Mouse (Mus musculus) heart, embryonic 12.5 days (tissue): ENCODE measurements at regions not wholly inside any gene's neighbourhood (a gene's known extent, or its start where the extent isn't known, plus 50 kb on each side); places are given as distances from the start of the nearest gene placed in this dataset.

ENCODE experiments used
- ATAC-seq: fragments of 200-750 bp; cut with Nextera tagmentation; 2 replicates; pipeline ENCODE4 v1.8.0; 2017; ENCODE audit warnings: moderate TSS enrichment, moderate library complexity; ENCODE audit not compliant: insufficient number of reproducible peaks, low FRiP score
- H3K27ac ChIP-seq: fragments of 300-500 bp; sonication (generic); 2 replicates; pipeline ENCODE4 v1.5.1; 2016; ENCODE audit warnings: mild to moderate bottlenecking, moderate library complexity; ENCODE audit not compliant: poor library complexity, severe bottlenecking
- H3K27me3 ChIP-seq: fragments of 300-500 bp; sonication (generic); replicated peaks from 2 replicates; pipeline ENCODE4 v1.6.1; 2016; ENCODE audit warnings: mild to moderate bottlenecking, moderate library complexity
- H3K36me3 ChIP-seq: fragments of 300-500 bp; sonication (generic); 2 replicates; pipeline ENCODE4 v1.6.1; 2016; ENCODE audit warnings: mild to moderate bottlenecking, moderate library complexity
- H3K4me1 ChIP-seq: fragments of 300-500 bp; sonication (generic); replicated peaks from 2 replicates; pipeline ENCODE4 v1.6.1; 2016; ENCODE audit warnings: mild to moderate bottlenecking
- H3K4me2 ChIP-seq: fragments of 300-500 bp; sonication (generic); 2 replicates; pipeline ENCODE4 v1.6.1; 2016; ENCODE audit warnings: mild to moderate bottlenecking, moderate library complexity
- H3K4me3 ChIP-seq: fragments of 300-500 bp; sonication (generic); 2 replicates; pipeline ENCODE4 v1.5.1; 2016; ENCODE audit warnings: mild to moderate bottlenecking
- H3K9ac ChIP-seq: fragments of 300-500 bp; sonication (generic); 2 replicates; pipeline ENCODE4 v1.6.1; 2016; ENCODE audit warnings: mild to moderate bottlenecking, moderate library complexity
- H3K9me3 ChIP-seq: fragments of 300-500 bp; sonication (generic); replicated peaks from 2 replicates; pipeline ENCODE4 v1.6.1; 2016; ENCODE audit warnings: mild to moderate bottlenecking, moderate library complexity
- WGBS: fragments of 180-500 bp; shearing (Covaris S2); methylation state at CpG from one replicate; pipeline ENCODE4 v1.1.7; 2016; 5-methylcytosine and 5-hydroxymethylcytosine counted together

GRCm38 (mm10) chr5:47431599-47432328, 551.2 kb upstream of the Slit2 start:
- no peak overlapping the region for H3K4me3 ChIP-seq
- WGBS, result 38% methylated on average over 5 of the region's 5 CpGs
- H3K27me3 ChIP-seq, result no peaks in the 10 kb centered on the region
- no peaks in the 10 kb centered on the region for H3K36me3 ChIP-seq
- no peaks in the 10 kb centered on the region for H3K9me3 ChIP-seq
- no peak overlapping the region for H3K27ac ChIP-seq
- H3K4me1 ChIP-seq, result 0 out of 2 replicates have a peak, but pooled peaks cover 2% of the 10 kb centered on the region
- no peak for ATAC-seq
- H3K9ac ChIP-seq, result no peak overlapping the region
- H3K4me2 ChIP-seq, result no peak overlapping the region

GRCm38 (mm10) chr5:47436455-47436854, 546.5 kb upstream of the Slit2 start:
- ATAC-seq, result no peak
- WGBS, result 58% methylated on average over 3 of the region's 3 CpGs
- H3K27ac ChIP-seq, result no peak overlapping the region
- 0 out of 2 replicates have a peak, but pooled peaks cover 2% of the 10 kb centered on the region for H3K4me1 ChIP-seq
- H3K9me3 ChIP-seq, result no peaks in the 10 kb centered on the region
- H3K9ac ChIP-seq, result no peak overlapping the region
- H3K27me3 ChIP-seq, result no peaks in the 10 kb centered on the region
- H3K4me2 ChIP-seq, result no peak overlapping the region
- H3K4me3 ChIP-seq, result no peak overlapping the region
- no peaks in the 10 kb centered on the region for H3K36me3 ChIP-seq

- no peaks in the 10 kb centered on the region for H3K4me1 ChIP-seq
- ATAC-seq, result no peak
- no peaks in the 10 kb centered on the region for H3K9me3 ChIP-seq
- H3K27me3 ChIP-seq, result no peaks in the 10 kb centered on the region
- no peaks in the 10 kb centered on the region for H3K36me3 ChIP-seq
- no peak overlapping the region for H3K4me3 ChIP-seq
- no peak overlapping the region for H3K9ac ChIP-seq
- WGBS, result 70% methylated on average over 5 of the region's 5 CpGs
- H3K4me2 ChIP-seq, result no peak overlapping the region
- no peak overlapping the region for H3K27ac ChIP-seq
These were observed 536.5 kb upstream of the Slit2 start for GRCm38 (mm10) chr5:47446305-47447028.

GRCm38 (mm10) chr5:47464848-47465247, 518.1 kb upstream of the Slit2 start:
- WGBS, result 87% methylated on average over 4 of the region's 4 CpGs
- no peak for ATAC-seq
- no peak overlapping the region for H3K9ac ChIP-seq
- H3K27ac ChIP-seq, result no peak overlapping the region
- H3K36me3 ChIP-seq, result no peaks in the 10 kb centered on the region
- H3K4me1 ChIP-seq, result no peaks in the 10 kb centered on the region
- H3K4me3 ChIP-seq, result no peak overlapping the region
- no peak overlapping the region for H3K4me2 ChIP-seq
- 0 out of 2 replicates have a peak, but pooled peaks cover 2% of the 10 kb centered on the region for H3K9me3 ChIP-seq
- no peaks in the 10 kb centered on the region for H3K27me3 ChIP-seq

- Histone ChIP-seq H3K9me3 (0 out of 2 replicates have a peak, but pooled peaks cover 2% of the 10 kb centered on the region), H3K36me3 (no peaks in the 10 kb centered on the region), H3K4me3 (no peak overlapping the region), H3K4me2 (no peak overlapping the region), H3K4me1 (no peaks in the 10 kb centered on the region), H3K27me3 (no peaks in the 10 kb centered on the region), H3K27ac (no peak overlapping the region), H3K9ac (no peak overlapping the region)
- ATAC-seq, result no peak
- WGBS, result 60% methylated on average over 5 of the region's 5 CpGs
These were observed 513.5 kb upstream of the Slit2 start for GRCm38 (mm10) chr5:47469394-47469793.

- no peaks in the 10 kb centered on the region for H3K36me3 ChIP-seq
- H3K9ac ChIP-seq, result no peak overlapping the region
- no peak for ATAC-seq
- WGBS, result 67% methylated on average over 7 of the region's 7 CpGs
- H3K27ac ChIP-seq, result no peak overlapping the region
- no peak overlapping the region for H3K4me3 ChIP-seq
- 0 out of 2 replicates have a peak, but pooled peaks cover 2% of the 10 kb centered on the region for H3K9me3 ChIP-seq
- no peaks in the 10 kb centered on the region for H3K27me3 ChIP-seq
- no peaks in the 10 kb centered on the region for H3K4me1 ChIP-seq
- no peak overlapping the region for H3K4me2 ChIP-seq
These were observed 510.7 kb upstream of the Slit2 start for GRCm38 (mm10) chr5:47472027-47472825.

- Histone ChIP-seq H3K4me2 (no peak overlapping the region), H3K4me3 (no peak overlapping the region), H3K4me1 (no peaks in the 10 kb centered on the region), H3K9me3 (no peaks in the 10 kb centered on the region), H3K9ac (no peak overlapping the region), H3K36me3 (no peaks in the 10 kb centered on the region), H3K27me3 (no peaks in the 10 kb centered on the region), H3K27ac (no peak overlapping the region)
- no peak for ATAC-seq
These were observed 503.0 kb upstream of the Slit2 start for GRCm38 (mm10) chr5:47479908-47480307.

GRCm38 (mm10) chr5:47496218-47496617, 486.7 kb upstream of the Slit2 start:
- 40% methylated on average over 3 of the region's 3 CpGs for WGBS
- no peak overlapping the region for H3K9ac ChIP-seq
- H3K4me2 ChIP-seq, result no peak overlapping the region
- H3K27ac ChIP-seq, result no peak overlapping the region
- H3K4me3 ChIP-seq, result no peak overlapping the region
- no peaks in the 10 kb centered on the region for H3K27me3 ChIP-seq
- H3K36me3 ChIP-seq, result no peaks in the 10 kb centered on the region
- no peaks in the 10 kb centered on the region for H3K9me3 ChIP-seq
- H3K4me1 ChIP-seq, result no peaks in the 10 kb centered on the region
- ATAC-seq, result no peak

- ATAC-seq, result no peak
- Histone ChIP-seq H3K9ac (no peak overlapping the region), H3K27me3 (no peaks in the 10 kb centered on the region), H3K36me3 (no peaks in the 10 kb centered on the region), H3K9me3 (no peaks in the 10 kb centered on the region), H3K4me1 (no peaks in the 10 kb centered on the region), H3K4me2 (no peak overlapping the region), H3K4me3 (no peak overlapping the region), H3K27ac (no peak overlapping the region)
- 81% methylated on average over 4 of the region's 4 CpGs for WGBS
These were observed 480.0 kb upstream of the Slit2 start for GRCm38 (mm10) chr5:47502764-47503416.

GRCm38 (mm10) chr5:47508689-47509301, 474.1 kb upstream of the Slit2 start:
- Histone ChIP-seq H3K4me2 (no peak overlapping the region), H3K4me3 (no peak overlapping the region), H3K9ac (no peak overlapping the region), H3K36me3 (no peaks in the 10 kb centered on the region), H3K27me3 (no peaks in the 10 kb centered on the region), H3K4me1 (no peaks in the 10 kb centered on the region), H3K9me3 (no peaks in the 10 kb centered on the region), H3K27ac (no peak overlapping the region)
- ATAC-seq, result no peak
- WGBS, result 78% methylated on average over 4 of the region's 4 CpGs
